Mouse (Mus musculus) heart, embryonic 12.5 days (tissue): ENCODE data around the gene Mrpl38. TPM values are rescaled to one million over a fixed set of nuclear protein-coding genes. Genes with fewer than 3 reads are reported as not detected.
A peak's percentile ranks its signal among the peaks of the same experiment; 100 is the strongest.

Experiments used
- ATAC-seq: fragments of 200-750 bp; cut with Nextera tagmentation; 2 replicates; pipeline ENCODE4 v1.8.0; 2017; ENCODE audit warnings: moderate TSS enrichment, moderate library complexity; ENCODE audit not compliant: insufficient number of reproducible peaks, low FRiP score
- H3K27ac ChIP-seq: fragments of 300-500 bp; sonication (generic); 2 replicates; pipeline ENCODE4 v1.5.1; 2016; ENCODE audit warnings: mild to moderate bottlenecking, moderate library complexity; ENCODE audit not compliant: poor library complexity, severe bottlenecking
- H3K27me3 ChIP-seq: fragments of 300-500 bp; sonication (generic); replicated peaks from 2 replicates; pipeline ENCODE4 v1.6.1; 2016; ENCODE audit warnings: mild to moderate bottlenecking, moderate library complexity
- H3K36me3 ChIP-seq: fragments of 300-500 bp; sonication (generic); 2 replicates; pipeline ENCODE4 v1.6.1; 2016; ENCODE audit warnings: mild to moderate bottlenecking, moderate library complexity
- H3K4me1 ChIP-seq: fragments of 300-500 bp; sonication (generic); replicated peaks from 2 replicates; pipeline ENCODE4 v1.6.1; 2016; ENCODE audit warnings: mild to moderate bottlenecking
- H3K4me2 ChIP-seq: fragments of 300-500 bp; sonication (generic); 2 replicates; pipeline ENCODE4 v1.6.1; 2016; ENCODE audit warnings: mild to moderate bottlenecking, moderate library complexity
- H3K4me3 ChIP-seq: fragments of 300-500 bp; sonication (generic); 2 replicates; pipeline ENCODE4 v1.5.1; 2016; ENCODE audit warnings: mild to moderate bottlenecking
- H3K9ac ChIP-seq: fragments of 300-500 bp; sonication (generic); 2 replicates; pipeline ENCODE4 v1.6.1; 2016; ENCODE audit warnings: mild to moderate bottlenecking, moderate library complexity
- H3K9me3 ChIP-seq: fragments of 300-500 bp; sonication (generic); replicated peaks from 2 replicates; pipeline ENCODE4 v1.6.1; 2016; ENCODE audit warnings: mild to moderate bottlenecking, moderate library complexity
- WGBS: fragments of 180-500 bp; shearing (Covaris S2); methylation state at CpG from one replicate; pipeline ENCODE4 v1.1.7; 2016; 5-methylcytosine and 5-hydroxymethylcytosine counted together
- polyA plus RNA-seq: library from polyadenylated mRNA; unstranded; fragments of >200 nt; fragmentation: Nextera tagmentation; extraction: Ambion mirVana; gene quantifications from 2 replicates; pipeline ENCODE4 v1.2.1, GENCODE M21; 2016

Mrpl38 gene
- polyA plus RNA-seq, 1 experiment from 2014 or later = 85.0 TPM

DNA sequence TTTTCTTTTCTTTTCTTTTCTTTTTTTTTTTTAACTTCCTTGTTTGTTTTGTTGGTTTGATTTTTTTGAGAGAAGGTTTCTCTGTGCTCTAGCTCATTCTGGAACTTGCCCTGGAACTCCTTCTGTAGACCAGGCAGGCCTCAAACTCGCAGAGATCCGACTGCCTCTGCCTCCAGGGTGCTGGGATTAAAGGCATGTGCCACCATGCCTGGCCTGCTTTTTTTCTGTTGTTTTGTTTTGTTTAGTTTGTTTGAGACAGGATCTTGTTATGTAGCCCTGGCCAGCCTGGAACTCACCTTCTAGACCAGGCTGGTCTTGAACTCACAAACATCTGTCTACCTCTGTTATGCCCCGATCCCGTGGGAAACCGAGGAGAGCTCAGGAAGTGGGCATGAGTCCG is 49.1 kb downstream of the Mrpl38 start:
- H3K27me3 ChIP-seq = no peaks in the 10 kb centered on the region
- H3K4me3 ChIP-seq = no peak overlapping the region
- peaks cover 6% of the 10 kb centered on the region; the same call in 1 of the 2 replicates for H3K36me3 ChIP-seq
- ATAC-seq = no peak
- no peaks in the 10 kb centered on the region for H3K9me3 ChIP-seq
- no peak overlapping the region for H3K4me2 ChIP-seq
- no peak overlapping the region for H3K27ac ChIP-seq
- 91% methylated on average over 6 of the region's 6 CpGs for WGBS
- H3K9ac ChIP-seq = no peak overlapping the region
- H3K4me1 ChIP-seq = peaks cover 29% of the 10 kb centered on the region

GRCm38 (mm10) chr11:116088741-116089394 is 49.8 kb downstream of the Mrpl38 start:
- Histone ChIP-seq H3K4me2 (no peak overlapping the region), H3K27me3 (no peaks in the 10 kb centered on the region), H3K9ac (no peak overlapping the region), H3K4me1 (peaks cover 25% of the 10 kb centered on the region), H3K27ac (no peak overlapping the region), H3K9me3 (no peaks in the 10 kb centered on the region), H3K4me3 (no peak overlapping the region), H3K36me3 (peaks cover 11% of the 10 kb centered on the region)
- 55% methylated on average over 11 of the region's 11 CpGs for WGBS
- no peak for ATAC-seq

GRCm38 (mm10) chr11:116088188-116088587 is 50.5 kb downstream of the Mrpl38 start:
- Histone ChIP-seq H3K4me3 (no peak overlapping the region), H3K9ac (0 out of 2 replicates have a peak overlapping the region, but pooled peaks have one; percentile 52), H3K27ac (no peak overlapping the region), H3K4me1 (peaks cover 23% of the 10 kb centered on the region), H3K4me2 (peak overlapping the region; percentile 69), H3K9me3 (no peaks in the 10 kb centered on the region), H3K27me3 (no peaks in the 10 kb centered on the region), H3K36me3 (peaks cover 18% of the 10 kb centered on the region)
- 74% methylated on average over 8 of the region's 8 CpGs for WGBS
- ATAC-seq = no peak

DNA sequence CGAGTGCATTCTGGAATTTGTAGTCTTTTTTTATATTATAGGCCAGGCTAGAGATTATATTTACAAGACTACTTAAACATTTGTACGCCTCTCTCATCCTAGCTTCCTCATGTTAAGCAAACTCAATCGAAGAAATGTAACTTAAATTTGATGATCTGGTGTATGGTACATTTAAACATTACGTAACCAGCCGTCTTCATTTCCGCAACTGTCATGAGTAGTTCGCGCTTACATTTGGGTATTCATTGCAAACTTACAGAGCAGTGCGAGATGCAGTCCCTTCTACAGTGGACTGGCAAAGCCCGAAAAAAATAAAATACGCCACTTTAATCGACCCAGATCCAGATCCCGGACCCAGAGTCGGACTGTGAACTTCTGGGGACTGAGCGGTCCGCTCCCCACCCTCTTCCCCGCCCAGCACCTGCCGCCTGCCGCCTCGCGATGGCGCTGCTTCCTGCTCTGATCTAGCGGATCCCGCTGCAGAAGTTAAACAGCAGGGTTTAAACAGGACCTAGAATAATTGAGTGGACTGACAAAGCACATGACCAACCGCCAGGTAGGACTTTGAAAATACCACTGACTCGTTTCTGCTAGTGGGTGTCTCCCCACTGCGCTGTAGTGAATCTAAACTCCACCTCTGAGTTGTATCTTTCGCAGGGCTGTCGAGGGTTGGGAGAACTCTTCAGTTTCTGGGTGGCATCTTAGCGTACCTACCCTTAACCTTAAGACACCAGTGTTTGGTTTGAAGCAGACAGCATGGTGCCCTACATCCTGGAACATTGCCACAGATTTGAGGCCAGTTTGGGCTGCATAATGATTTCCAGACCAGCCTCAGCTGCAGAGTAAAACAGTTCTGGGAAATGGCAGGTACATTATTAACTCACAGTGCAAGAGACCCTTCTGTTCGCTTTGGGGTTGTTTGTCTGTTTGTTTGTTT is 51.2 kb downstream of the Mrpl38 start:
- peak; percentile 81 for ATAC-seq
- peak overlapping the region; percentile 62 for H3K4me3 ChIP-seq
- peak overlapping the region; percentile 69 for H3K4me2 ChIP-seq
- peak overlapping the region; percentile 88 for H3K27ac ChIP-seq
- 4% methylated on average over 31 of the region's 31 CpGs for WGBS
- H3K27me3 ChIP-seq = no peaks in the 10 kb centered on the region
- H3K4me1 ChIP-seq = peaks cover 23% of the 10 kb centered on the region
- no peaks in the 10 kb centered on the region for H3K9me3 ChIP-seq
- peak overlapping the region; percentile 52; the same call in 1 of the 2 replicates for H3K9ac ChIP-seq
- peaks cover 23% of the 10 kb centered on the region for H3K36me3 ChIP-seq

DNA sequence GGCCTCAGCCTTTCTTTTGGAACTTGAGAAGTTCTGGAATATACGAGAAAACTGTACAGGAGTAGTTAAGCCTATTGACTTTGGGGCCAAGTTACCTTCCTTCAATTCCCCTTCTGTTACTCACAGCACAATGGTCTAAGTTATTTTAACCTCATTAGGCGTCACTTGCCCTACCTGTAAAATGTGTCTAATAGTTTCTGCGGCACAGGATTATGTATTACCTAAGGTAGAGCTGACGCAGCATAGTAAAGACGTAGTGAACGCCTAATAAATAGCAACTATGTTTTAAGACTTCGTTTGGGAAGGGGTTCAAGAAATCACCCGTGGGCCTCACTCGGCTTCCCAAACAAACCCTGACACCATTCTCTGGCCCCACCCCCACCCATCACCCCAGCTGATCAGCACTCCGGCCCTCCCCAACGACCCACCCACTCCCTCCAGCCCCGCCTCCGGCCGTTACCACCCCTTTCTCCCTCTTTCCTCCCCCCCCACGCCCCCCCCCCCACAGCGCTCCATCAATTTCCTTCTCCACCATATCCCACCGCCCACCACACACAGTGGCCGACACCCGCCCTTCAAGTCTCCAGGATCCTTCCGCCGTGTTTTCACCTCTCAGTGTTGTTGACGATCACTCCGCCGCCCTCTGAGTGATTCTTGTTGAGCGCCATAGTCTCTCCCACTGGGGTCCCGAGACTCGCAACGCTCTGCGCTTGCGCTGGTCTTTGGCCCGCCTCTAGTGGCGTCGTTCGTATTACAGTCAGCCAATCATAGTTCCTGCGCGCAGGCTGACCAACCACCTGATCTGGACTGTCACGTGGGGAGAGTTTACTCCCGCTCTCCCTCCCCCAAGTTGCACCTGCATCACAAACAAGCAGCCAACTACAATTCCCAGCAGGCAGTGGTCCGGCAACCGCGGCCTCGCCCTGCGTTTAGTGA is 52.1 kb downstream of the Mrpl38 start, which contains the start of gene Wbp2:
TSS of gene Wbp2 (minus strand) at position 738 of the 936 bp plus-strand sequence.
- H3K27me3 ChIP-seq = no peaks in the 10 kb centered on the region
- no peaks in the 10 kb centered on the region for H3K9me3 ChIP-seq
- peak within 1 kb of the TSS; percentile 70 for H3K4me2 ChIP-seq
- H3K4me3 ChIP-seq = peak within 1 kb of the TSS; percentile 62
- ATAC-seq = peak; percentile 95
- peaks cover 23% of the 10 kb centered on the region for H3K4me1 ChIP-seq
- H3K27ac ChIP-seq = peak within 1 kb of the TSS; percentile 88
- 5% methylated on average over 39 of the region's 43 CpGs for WGBS
- peaks cover 33% of the 10 kb centered on the region for H3K36me3 ChIP-seq
- peak within 1 kb of the TSS; percentile 73 for H3K9ac ChIP-seq

GRCm38 (mm10) chr11:116084166-116084565 is 54.5 kb downstream of the Mrpl38 start:
- 82% methylated on average over 6 of the region's 6 CpGs for WGBS
- Histone ChIP-seq H3K27me3 (no peaks in the 10 kb centered on the region), H3K36me3 (peaks cover 56% of the 10 kb centered on the region), H3K9ac (no peak overlapping the region), H3K9me3 (no peaks in the 10 kb centered on the region), H3K4me3 (no peak overlapping the region), H3K27ac (no peak overlapping the region), H3K4me1 (peaks cover 25% of the 10 kb centered on the region), H3K4me2 (no peak overlapping the region)
- no peak for ATAC-seq

- Histone ChIP-seq H3K9me3 (no peaks in the 10 kb centered on the region), H3K36me3 (peaks cover 62% of the 10 kb centered on the region), H3K4me3 (no peak overlapping the region), H3K4me1 (peaks cover 30% of the 10 kb centered on the region), H3K9ac (no peak overlapping the region), H3K27ac (no peak overlapping the region), H3K27me3 (no peaks in the 10 kb centered on the region), H3K4me2 (no peak overlapping the region)
- ATAC-seq = no peak
- 87% methylated on average over 14 of the region's 14 CpGs for WGBS
Observed at GRCm38 (mm10) chr11:116083096-116083672, 55.5 kb downstream of the Mrpl38 start.

Other genes starting within 250 kb of the Mrpl38 start
- gene Smim5, start 238.9 kb downstream of the Mrpl38 start, polyA plus RNA-seq = 15.0 and 16.6 TPM in 2 replicates
- gene Smim6, start 226.9 kb downstream of the Mrpl38 start, polyA plus RNA-seq = 0.77 and 1.8 TPM in 2 replicates
- gene Sap30bp, start 205.6 kb downstream of the Mrpl38 start, polyA plus RNA-seq = 29.4 and 32.2 TPM in 2 replicates
- 13.8 and 17.3 TPM in 2 replicates for gene Recql5, start 205.4 kb downstream of the Mrpl38 start, polyA plus RNA-seq
- 2.0 and 2.7 TPM in 2 replicates for gene Itgb4, start 164.2 kb downstream of the Mrpl38 start, polyA plus RNA-seq
- 151 and 152 TPM in 2 replicates for gene Galk1, start 126.1 kb downstream of the Mrpl38 start, polyA plus RNA-seq
- 742 and 759 TPM in 2 replicates for gene H3f3b, start 110.9 kb downstream of the Mrpl38 start, polyA plus RNA-seq
- 31.8 and 32.3 TPM in 2 replicates for gene Unk, start 108.5 kb downstream of the Mrpl38 start, polyA plus RNA-seq
- gene Unc13d, start 60.9 kb downstream of the Mrpl38 start, polyA plus RNA-seq = 2.2 and 2.5 TPM in 2 replicates
- 137 and 141 TPM in 2 replicates for gene Wbp2, start 51.9 kb downstream of the Mrpl38 start, polyA plus RNA-seq
- gene Trim47, start 11.7 kb downstream of the Mrpl38 start, polyA plus RNA-seq = 54.8 and 58.2 TPM in 2 replicates
- gene Trim65, start 7.7 kb downstream of the Mrpl38 start, polyA plus RNA-seq = 4.7 and 4.9 TPM in 2 replicates
- 37.2 and 37.5 TPM in 2 replicates for gene Fbf1, start 29.3 kb upstream of the Mrpl38 start, polyA plus RNA-seq
- 74.9 and 75.5 TPM in 2 replicates for gene Ten1, start 60.0 kb upstream of the Mrpl38 start, polyA plus RNA-seq
- gene Acox1, start 60.2 kb upstream of the Mrpl38 start, polyA plus RNA-seq = 36.1 and 38.3 TPM in 2 replicates
- 0.53 and 0.84 TPM in 2 replicates for gene Evpl, start 99.2 kb upstream of the Mrpl38 start, polyA plus RNA-seq
- 73.9 and 74.8 TPM in 2 replicates for gene Srp68, start 135.3 kb upstream of the Mrpl38 start, polyA plus RNA-seq
- gene Galr2, start 142.1 kb upstream of the Mrpl38 start, polyA plus RNA-seq = 0.09 TPM in 1 of 2 replicates, not detected in the other
- 47.8 and 51.3 TPM in 2 replicates for gene Exoc7, start 168.4 kb upstream of the Mrpl38 start, polyA plus RNA-seq
- 0.15 and 0.40 TPM in 2 replicates for gene Foxj1, start 196.5 kb upstream of the Mrpl38 start, polyA plus RNA-seq